Mouse (Mus musculus) testis, postnatal 14 days (tissue): ENCODE measurements around the gene Dcxr.
"Not testable (repeated sequence)": the region's sequence is repeated elsewhere in the genome, so short reads cannot be mapped to it uniquely, and the experiment has no call there.

Source experiments
- DNase-seq: peaks from one replicate; pipeline ENCODE4 v3.0.0; 2021; ENCODE audit warnings: low spot score

Dcxr gene

GRCm38 (mm10) chr11:120707969-120708368, 19.1 kb downstream of the Dcxr start:
- DNase-seq = no peak

GRCm38 (mm10) chr11:120707225-120707624, 19.9 kb downstream of the Dcxr start:
- no peak for DNase-seq

GRCm38 (mm10) chr11:120706120-120706519, 21.0 kb downstream of the Dcxr start:
- no peak for DNase-seq

- DNase-seq = no peak
These were observed 22.4 kb downstream of the Dcxr start for GRCm38 (mm10) chr11:120704486-120705325.

- no peak for DNase-seq
These were observed 23.2 kb downstream of the Dcxr start for GRCm38 (mm10) chr11:120703696-120704454.

GRCm38 (mm10) chr11:120697741-120698140, 29.3 kb downstream of the Dcxr start:
- DNase-seq = no peak

- DNase-seq = no peak
These were observed 30.5 kb downstream of the Dcxr start for GRCm38 (mm10) chr11:120696568-120696967.

- no peak for DNase-seq
These were observed 31.4 kb downstream of the Dcxr start for GRCm38 (mm10) chr11:120695641-120696040.

GRCm38 (mm10) chr11:120695184-120695583, 31.9 kb downstream of the Dcxr start:
- DNase-seq = no peak

GRCm38 (mm10) chr11:120693461-120693860, 33.6 kb downstream of the Dcxr start:
- DNase-seq = no peak

GRCm38 (mm10) chr11:120692471-120693011, 34.5 kb downstream of the Dcxr start:
- DNase-seq = no peak

GRCm38 (mm10) chr11:120689365-120689764, 37.7 kb downstream of the Dcxr start:
- no peak for DNase-seq

GRCm38 (mm10) chr11:120686650-120687272, 40.3 kb downstream of the Dcxr start:
- DNase-seq = no peak

- DNase-seq = no peak
These were observed 42.4 kb downstream of the Dcxr start for GRCm38 (mm10) chr11:120684660-120685059.

GRCm38 (mm10) chr11:120684086-120684485, 43.0 kb downstream of the Dcxr start:
- no peak for DNase-seq

- DNase-seq = no peak
These were observed 43.5 kb downstream of the Dcxr start for GRCm38 (mm10) chr11:120683536-120683935.

- DNase-seq = no peak
These were observed 44.4 kb downstream of the Dcxr start for GRCm38 (mm10) chr11:120682683-120683082.

GRCm38 (mm10) chr11:120679909-120680308, 47.2 kb downstream of the Dcxr start:
- no peak for DNase-seq

- DNase-seq = no peak
These were observed 50.1 kb downstream of the Dcxr start for GRCm38 (mm10) chr11:120676951-120677350.

- DNase-seq = not testable (repeated sequence)
These were observed 51.2 kb downstream of the Dcxr start for GRCm38 (mm10) chr11:120675875-120676274.
